ENCODE assay signal across 18 mouse cellular contexts in the genomic region with DNA sequence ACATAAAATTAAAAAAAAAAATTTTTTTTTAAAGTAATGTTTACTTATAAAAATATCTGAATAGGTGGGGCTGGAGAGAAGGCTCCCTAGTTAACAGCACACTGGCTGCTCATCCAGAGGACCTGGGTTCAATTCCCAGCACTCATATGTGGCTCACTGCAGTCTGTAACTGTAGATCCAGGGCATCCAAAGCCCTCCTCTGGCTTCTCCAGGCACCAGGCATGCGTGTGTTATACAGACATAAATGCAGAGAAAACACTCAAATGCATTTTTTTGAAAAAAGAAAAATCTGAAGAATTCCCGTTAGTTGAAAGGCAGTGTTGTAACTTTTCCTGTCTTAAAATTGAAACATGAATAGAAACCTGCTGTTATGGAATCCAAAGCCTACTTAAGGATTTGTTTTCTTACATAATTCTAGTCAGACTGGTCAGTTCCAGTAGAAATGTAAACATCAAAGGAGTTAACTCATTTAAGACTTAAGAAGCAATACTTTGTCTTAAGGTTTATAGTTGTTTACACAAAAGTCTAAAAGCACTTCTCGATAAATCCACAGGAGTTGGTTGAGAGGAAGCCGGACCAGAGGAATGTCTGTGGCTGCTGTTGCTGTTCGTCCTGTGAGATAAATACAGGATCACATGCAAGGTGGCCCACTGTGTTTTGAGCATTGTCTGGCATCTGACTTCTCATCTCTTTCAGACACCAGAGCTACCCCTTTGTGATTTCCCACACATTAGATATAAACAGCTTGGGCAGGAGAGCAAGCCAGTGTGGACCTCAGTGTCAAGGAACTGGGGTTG.
"Had no signal": no experiment of that assay in that cellular context is flagged by ENCODE, and none has a peak within 500 bp of the region (broad histone marks: within the 10 kb centered on the region; RNA-seq: fewer than 3 reads in every experiment).

No protein-coding gene starts in this region.

- H3K36me3 ChIP-seq: liver, embryonic 13.5 days; neural tube, embryonic 12.5 days; neural tube, embryonic 15.5 days; stomach, embryonic 15.5 days had no signal

- H3K4me2 ChIP-seq: liver, embryonic 13.5 days; neural tube, embryonic 12.5 days; neural tube, embryonic 15.5 days; stomach, embryonic 15.5 days had no signal

- H3K4me3 ChIP-seq: layer of hippocampus, adult 2 months; left cerebral cortex, adult 2 months; liver, embryonic 13.5 days; megakaryocyte, embryonic 14.5 days; midbrain, embryonic 10.5 days; neural tube, embryonic 12.5 days; neural tube, embryonic 15.5 days; stomach, embryonic 15.5 days had no signal

- ATAC-seq: hindbrain, embryonic 16.5 days; intestine, embryonic 16.5 days had no signal

- H3K27me3 ChIP-seq: liver, embryonic 13.5 days; megakaryocyte, embryonic 14.5 days; neural tube, embryonic 12.5 days; neural tube, embryonic 15.5 days; stomach, embryonic 15.5 days had no signal

- DNase-seq: kidney, postnatal 25 days; layer of hippocampus, postnatal 36 days; liver, embryonic 13.5 days; lung, adult 2 months; midbrain, embryonic 14.5 days; right cerebral cortex, adult 18-20 months; right cerebral cortex, postnatal 25 days; spleen, adult 18-20 months; thymus, postnatal 25 days had no signal

- H3K27ac ChIP-seq: layer of hippocampus, adult 2 months; left cerebral cortex, adult 2 months; liver, embryonic 13.5 days; midbrain, embryonic 10.5 days; neural tube, embryonic 12.5 days; neural tube, embryonic 15.5 days; stomach, embryonic 15.5 days had no signal

- H3K9ac ChIP-seq: liver, embryonic 13.5 days; neural tube, embryonic 12.5 days; neural tube, embryonic 15.5 days; stomach, embryonic 15.5 days had no signal

- H3K4me1 ChIP-seq: liver, embryonic 13.5 days; megakaryocyte, embryonic 14.5 days; midbrain, embryonic 10.5 days; neural tube, embryonic 12.5 days; neural tube, embryonic 15.5 days; stomach, embryonic 15.5 days had no signal

- H3K9me3 ChIP-seq: liver, embryonic 13.5 days; megakaryocyte, embryonic 14.5 days; midbrain, embryonic 10.5 days; stomach, embryonic 15.5 days had no signal
